Mouse (Mus musculus) gastrocnemius, postnatal 14 days (tissue): Measurements from ENCODE around the gene Plekhg1. TPM values are rescaled to one million over a fixed set of nuclear protein-coding genes. Genes with fewer than 3 reads are reported as not detected.

Experiments
- DNase-seq: peaks from one replicate; pipeline ENCODE4 v3.0.0; 2021; ENCODE audit warnings: mixed read lengths
- intact Hi-C: fragments of 180-260 bp; cut with DNase I; formaldehyde crosslinking; loops from one replicate; pipeline ENCODE4 v1.15.1; 2025; ENCODE audit warnings: low total_unique reads
- total RNA-seq, 2 experiments: library from RNA; stranded (reverse); gene quantifications; 2 replicates each; pipeline ENCODE4 v1.2.3; 2021

Plekhg1 gene
- total RNA-seq, 2 experiments from 2014 or later: 9.3 to 9.8 TPM

DNA sequence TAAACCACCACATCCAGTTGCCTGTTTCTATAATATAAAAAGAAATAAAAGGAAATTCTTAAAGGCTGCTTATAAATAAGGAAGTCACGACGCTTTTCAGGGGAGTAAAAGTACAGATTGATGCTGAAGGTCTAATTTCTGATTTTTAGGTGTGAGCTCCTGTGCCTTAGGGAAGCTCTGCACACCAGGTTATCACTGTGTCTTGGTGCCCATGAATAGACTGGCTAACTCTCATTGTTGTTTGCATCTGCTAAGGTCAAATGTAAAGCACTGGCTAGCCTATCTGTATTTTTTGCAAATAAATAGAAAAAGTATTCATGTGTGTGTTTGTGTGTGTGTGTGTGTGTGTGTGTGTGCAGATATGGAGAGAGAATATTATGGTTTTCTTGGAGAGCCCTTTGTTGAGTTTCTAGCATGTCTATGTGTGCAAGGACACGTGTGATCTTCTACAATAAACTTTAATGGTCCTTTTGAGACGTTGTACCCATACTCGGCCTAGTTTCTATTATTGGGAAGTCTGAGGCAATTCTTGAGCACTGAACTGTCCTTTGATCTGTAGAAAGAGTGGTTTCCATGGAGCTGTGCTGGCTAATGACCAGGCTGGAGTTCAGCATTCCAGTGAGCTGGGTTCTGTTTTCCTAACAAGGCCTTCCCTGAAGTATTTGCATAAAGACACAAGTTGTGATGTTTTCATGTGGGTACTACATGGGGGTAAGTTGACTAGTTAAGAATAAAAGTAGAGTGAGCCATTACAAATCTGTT, 79.0 kb downstream of the Plekhg1 start:
- no peak for DNase-seq
- intact Hi-C loops: no loop called here

GRCm38 (mm10) chr10:3823826-3824225, 83.7 kb downstream of the Plekhg1 start:
- intact Hi-C loops: no loop called here
- DNase-seq: no peak

GRCm38 (mm10) chr10:3826043-3826442, 85.9 kb downstream of the Plekhg1 start:
- intact Hi-C loops: no loop called here
- DNase-seq: no peak

DNA sequence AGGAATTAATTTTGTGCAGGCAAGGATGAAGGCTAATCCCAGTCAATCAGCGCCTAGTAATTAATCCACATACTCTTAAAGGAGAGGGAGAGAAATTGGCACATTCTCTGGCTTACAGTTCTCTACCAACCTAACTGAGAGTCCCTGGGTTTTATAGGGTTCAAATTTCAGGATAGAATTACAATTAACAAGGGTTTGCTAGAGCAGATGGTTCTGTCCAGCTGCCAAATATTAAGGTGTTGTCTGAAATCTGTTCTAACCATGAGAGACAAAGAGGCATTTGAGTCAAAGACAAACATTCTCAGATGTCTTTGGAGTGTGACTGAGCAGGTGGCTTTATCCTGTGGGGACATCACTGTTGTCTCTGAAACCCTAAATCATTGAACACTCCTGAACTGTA, 87.2 kb downstream of the Plekhg1 start:
- DNase-seq: no peak
- intact Hi-C loops: no loop called here

GRCm38 (mm10) chr10:3829472-3829871, 89.3 kb downstream of the Plekhg1 start:
- DNase-seq: peak; percentile 52
- intact Hi-C loops: no loop called here

DNA sequence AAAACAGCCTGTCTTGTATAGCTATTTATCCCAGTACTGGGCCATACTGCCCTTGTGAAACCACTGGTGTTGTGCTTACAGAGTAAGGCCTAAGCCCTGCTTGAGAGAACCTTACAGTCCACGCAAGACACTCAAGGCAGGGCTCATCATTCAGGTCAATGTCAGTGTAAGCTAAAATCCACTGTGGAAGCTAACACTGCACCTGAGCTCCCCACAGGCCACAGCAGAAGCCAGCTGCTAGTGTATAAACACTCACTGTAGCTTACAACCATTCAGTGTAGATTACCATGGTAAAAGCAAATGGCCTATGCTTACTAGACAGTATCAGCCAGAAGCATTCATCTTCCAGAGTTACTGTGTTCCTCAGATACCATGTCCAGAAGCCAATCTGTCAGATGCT, 90.5 kb downstream of the Plekhg1 start:
- intact Hi-C loops: no loop called here

DNA sequence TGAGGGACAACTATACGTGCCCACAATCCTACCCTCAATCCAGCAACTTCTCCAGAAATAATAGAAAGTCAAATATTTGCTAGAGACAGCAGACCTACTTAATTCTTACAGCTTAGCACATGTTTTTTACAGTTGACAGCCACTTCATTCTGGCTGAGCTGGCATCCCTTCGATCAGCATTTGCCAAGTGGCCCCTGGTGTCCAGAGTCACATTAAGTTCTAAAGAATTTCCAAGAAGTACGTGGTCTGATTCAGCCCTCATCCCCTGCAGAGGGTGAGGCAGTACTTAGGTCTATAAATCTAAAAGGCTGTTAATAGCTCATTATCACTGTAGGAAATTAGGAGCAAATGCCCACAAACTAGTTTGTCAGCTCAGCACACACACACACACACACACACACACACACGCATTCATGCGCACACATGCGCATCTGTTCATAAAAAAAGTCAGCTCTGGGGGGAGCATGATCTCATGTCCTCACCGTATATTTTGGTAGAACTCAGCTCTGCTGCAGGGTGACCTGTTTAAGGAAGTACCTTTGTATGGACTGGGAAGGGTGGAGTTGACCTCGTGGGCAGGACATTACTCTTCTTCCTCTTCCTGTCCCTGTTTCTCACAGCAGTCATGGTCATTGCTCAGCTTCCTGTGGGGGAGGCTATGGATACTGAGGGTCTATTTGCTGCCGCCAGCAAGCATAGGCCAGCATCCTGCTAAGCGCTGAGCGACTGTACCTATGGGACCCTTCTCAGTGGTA, 91.6 kb downstream of the Plekhg1 start:
- no peak for DNase-seq
- intact Hi-C loops: no loop called here

More for the DNA sequence above, 90.5 kb downstream of the Plekhg1 start:
- no peak for DNase-seq

- DNase-seq: no peak
- intact Hi-C loops: no loop called here
Measured at GRCm38 (mm10) chr10:3834060-3834459, 93.9 kb downstream of the Plekhg1 start.

GRCm38 (mm10) chr10:3834678-3835077, 94.5 kb downstream of the Plekhg1 start:
- DNase-seq: no peak
- intact Hi-C loops: no loop called here

- peak; percentile 72 for DNase-seq
- intact Hi-C loops: no loop called here
Measured at GRCm38 (mm10) chr10:3835616-3836015, 95.5 kb downstream of the Plekhg1 start.

GRCm38 (mm10) chr10:3839748-3840432, 99.7 kb downstream of the Plekhg1 start:
- intact Hi-C loops: no loop called here
- DNase-seq: no peak

DNA sequence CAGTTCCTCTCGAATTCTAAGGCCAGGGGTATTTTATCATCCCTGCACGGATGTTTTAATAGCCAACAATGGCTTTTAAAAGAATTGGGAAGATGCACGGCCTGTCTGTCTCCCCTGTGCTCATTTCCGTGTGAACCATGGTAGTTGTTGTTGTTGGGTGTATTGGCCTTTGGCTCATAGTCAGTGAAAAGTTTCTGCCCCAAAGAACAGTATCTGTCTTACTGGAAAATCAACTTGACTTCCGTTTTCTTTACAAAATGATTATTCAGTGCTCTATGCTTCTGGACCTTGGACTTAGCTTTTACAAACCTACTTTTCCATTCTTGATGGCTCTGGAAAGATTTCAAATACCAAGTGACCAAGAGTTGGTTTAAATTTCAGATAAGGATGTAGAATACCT, 104.3 kb downstream of the Plekhg1 start:
- no peak for DNase-seq
- intact Hi-C loops: no loop called here

GRCm38 (mm10) chr10:3847021-3847420, 106.9 kb downstream of the Plekhg1 start:
- intact Hi-C loops: no loop called here
- DNase-seq: no peak

GRCm38 (mm10) chr10:3851461-3851860, 111.3 kb downstream of the Plekhg1 start:
- DNase-seq: no peak
- intact Hi-C loops: no loop called here

GRCm38 (mm10) chr10:3852733-3853132, 112.6 kb downstream of the Plekhg1 start:
- intact Hi-C loops: no loop called here
- no peak for DNase-seq

DNA sequence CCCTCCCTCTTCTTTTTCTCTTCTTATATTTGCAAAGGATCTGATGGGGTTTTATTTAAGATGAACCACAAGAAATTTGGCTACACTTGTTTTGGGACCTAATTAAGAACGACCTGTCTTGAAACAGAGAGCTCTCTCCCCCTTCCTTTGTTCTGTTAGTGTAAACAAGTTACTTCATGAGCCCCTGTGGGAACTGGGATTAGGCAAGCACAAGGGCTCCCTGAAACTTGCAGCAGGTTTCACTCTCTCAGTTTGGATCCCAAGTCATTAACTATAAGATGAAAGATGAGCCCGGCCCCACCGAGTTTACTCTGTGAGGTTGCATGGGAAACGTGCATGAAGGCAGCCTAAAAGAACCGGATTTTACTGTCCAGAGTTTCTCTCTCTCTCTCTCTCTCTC, 117.7 kb downstream of the Plekhg1 start:
- intact Hi-C loops: no loop called here
- no peak for DNase-seq

DNA sequence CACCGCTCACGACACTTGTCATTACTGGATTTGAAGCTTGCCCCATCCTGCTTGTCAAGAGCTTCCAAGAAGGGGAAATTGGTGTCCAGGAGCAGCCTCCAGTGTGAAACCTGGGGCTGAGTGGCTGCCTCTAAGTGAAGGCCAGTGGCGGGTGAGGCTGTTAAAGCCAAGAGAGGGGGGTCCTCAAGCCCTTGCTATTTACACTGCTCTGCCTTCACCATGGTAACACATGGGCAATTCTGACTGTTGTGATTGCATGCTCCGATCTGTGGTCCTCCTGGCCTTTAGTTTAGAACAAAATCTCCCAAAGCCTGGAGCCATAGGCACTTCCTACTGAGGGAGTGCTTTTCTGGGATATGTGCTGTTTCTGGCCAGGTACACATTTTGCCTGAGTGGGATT, 118.3 kb downstream of the Plekhg1 start:
- intact Hi-C loops: no loop called here

DNA sequence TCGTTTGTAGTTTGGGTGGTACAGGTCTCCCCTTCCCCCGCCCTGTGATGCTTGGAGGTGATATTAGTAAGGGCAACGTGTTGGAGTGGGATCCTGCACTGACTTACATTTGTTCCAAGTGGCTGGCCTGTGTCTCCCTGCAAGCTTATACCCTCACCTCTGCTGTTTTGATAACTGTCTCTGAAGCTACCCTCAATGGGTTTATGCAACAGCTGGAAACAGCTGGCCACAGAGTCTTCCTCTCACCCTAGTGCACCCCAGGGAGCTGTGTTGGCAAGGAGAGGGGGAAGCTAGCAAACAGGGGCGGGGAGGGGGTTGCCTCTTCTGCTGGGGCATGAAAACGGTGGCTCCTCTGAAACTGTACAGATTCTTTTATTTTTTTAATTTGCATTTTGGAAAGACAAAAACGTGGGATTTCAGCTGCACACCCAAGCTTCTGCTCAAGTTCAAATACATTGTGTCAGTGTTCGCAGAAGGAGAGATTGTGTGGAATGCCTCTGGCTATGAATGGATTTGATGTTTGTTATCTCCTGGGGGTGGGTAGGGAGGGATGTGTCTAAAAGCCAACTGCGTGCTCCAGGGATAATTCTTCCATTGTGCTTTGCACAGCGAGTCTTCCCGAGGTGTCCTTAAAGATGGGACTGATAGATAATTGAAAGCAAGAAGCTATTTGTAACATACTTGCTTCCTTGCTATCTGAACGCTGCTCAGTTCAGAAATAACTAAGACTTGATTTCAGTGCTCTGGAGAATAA, 119.0 kb downstream of the Plekhg1 start:
- DNase-seq: no peak
- intact Hi-C loops: no loop called here

More for the DNA sequence above, 118.3 kb downstream of the Plekhg1 start:
- no peak for DNase-seq

GRCm38 (mm10) chr10:3863411-3864195, 123.4 kb downstream of the Plekhg1 start:
- intact Hi-C loops: no loop called here

More at GRCm38 (mm10) chr10:3863411-3864195, 123.4 kb downstream of the Plekhg1 start:
- DNase-seq: no peak
